Mouse (Mus musculus): ENCODE results near the gene Haus4.

DNA sequence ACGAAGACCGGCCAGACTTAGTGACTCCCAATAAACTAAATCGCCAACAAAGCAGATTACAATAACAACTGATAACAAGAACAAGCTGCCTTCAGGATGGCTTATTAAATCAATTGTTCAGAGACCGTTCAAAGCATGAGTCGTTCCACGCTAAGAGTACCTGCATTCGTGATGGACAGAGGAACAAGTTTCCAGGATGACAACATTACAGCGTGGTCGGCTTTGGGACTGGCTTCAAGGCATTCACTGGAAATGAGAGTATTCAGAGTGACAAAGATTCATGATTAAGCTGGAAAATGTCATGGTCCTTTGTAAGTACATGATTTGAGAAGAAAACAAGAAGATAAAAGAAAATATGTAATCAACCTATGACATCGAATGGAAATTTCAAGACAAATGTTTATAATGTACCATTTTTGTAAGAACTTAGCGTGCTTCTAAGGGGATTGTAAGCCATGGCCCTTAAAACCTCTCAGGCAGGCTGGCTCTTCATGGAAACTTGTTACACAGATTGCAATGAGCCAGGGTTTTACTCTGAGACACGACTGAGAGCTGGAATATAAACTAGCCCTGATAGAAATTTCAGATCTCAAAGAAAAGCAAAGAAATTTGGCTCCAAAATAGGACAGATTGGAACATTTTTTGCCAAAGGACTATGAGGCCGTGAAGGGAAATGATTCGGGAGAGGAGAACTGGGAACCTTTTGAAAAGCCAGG lies 6.3 kb upstream of the Haus4 start:
- no peak for TF ChIP-seq POLR2A (IDR thresholded peaks at IDR 0.05; ENCODE audit: control insufficient read depth, low read depth, low read length)
- TF ChIP-seq CTCF (IDR thresholded peaks at IDR 0.05; ENCODE audit: control insufficient read depth, insufficient read depth, insufficient replicate concordance, low read depth, low read length), result no peak
